Mouse (Mus musculus) embryonic facial prominence, embryonic 14.5 days (tissue): ENCODE data around the gene Polr2c. TPM values are rescaled to one million over a fixed set of nuclear protein-coding genes. Genes with fewer than 3 reads are reported as not detected.
"Not testable (repeated sequence)": the region's sequence is repeated elsewhere in the genome, so short reads cannot be mapped to it uniquely, and the experiment has no call there.

ENCODE experiments used
- ATAC-seq: fragments of 200-750 bp; cut with Nextera tagmentation; 2 replicates; pipeline ENCODE4 v1.8.0; 2017; ENCODE audit warnings: low read depth, moderate number of reproducible peaks, moderate TSS enrichment
- DNase-seq: peaks from one replicate; pipeline ENCODE4 v3.0.0-alpha.2; 2015; ENCODE audit warnings: low spot score
- H3K27ac ChIP-seq: fragments of 300-500 bp; sonication (generic); replicated peaks from 2 replicates; pipeline ENCODE4 v1.5.1; 2014; ENCODE audit warnings: low read depth, mild to moderate bottlenecking, low read length, moderate library complexity
- H3K27me3 ChIP-seq: fragments of 300-500 bp; sonication (generic); replicated peaks from 2 replicates; pipeline ENCODE4 v1.6.1; 2014; ENCODE audit warnings: low read length; ENCODE audit not compliant: control insufficient read depth, insufficient read depth
- H3K36me3 ChIP-seq: fragments of 300-500 bp; sonication (generic); 2 replicates; pipeline ENCODE4 v1.6.1; 2014; ENCODE audit warnings: low read length, mixed read lengths; ENCODE audit not compliant: control insufficient read depth, insufficient read depth
- H3K4me1 ChIP-seq: fragments of 300-500 bp; sonication (generic); 2 replicates; pipeline ENCODE4 v1.6.1; 2014; ENCODE audit warnings: antibody characterized with exemption, low read length; ENCODE audit not compliant: control insufficient read depth, insufficient read depth
- H3K4me2 ChIP-seq: fragments of 300-500 bp; sonication (generic); 2 replicates; pipeline ENCODE4 v1.6.1; 2014; ENCODE audit warnings: low read depth, mild to moderate bottlenecking, low read length, moderate library complexity, mixed read lengths
- H3K4me3 ChIP-seq: fragments of 300-500 bp; sonication (generic); 2 replicates; pipeline ENCODE4 v1.5.1; 2014; ENCODE audit warnings: low read depth, mild to moderate bottlenecking, low read length
- H3K9ac ChIP-seq: fragments of 300-500 bp; sonication (generic); 2 replicates; pipeline ENCODE4 v1.6.1; 2014; ENCODE audit warnings: low read depth, mild to moderate bottlenecking, low read length, moderate library complexity, mixed read lengths
- H3K9me3 ChIP-seq: fragments of 300-500 bp; sonication (generic); 2 replicates; pipeline ENCODE4 v1.6.1; 2016; ENCODE audit warnings: low read length; ENCODE audit not compliant: control insufficient read depth
- WGBS: fragments of 180-500 bp; shearing (Covaris S2); extraction: QIAGEN DNeasy Blood & Tissue Kit; methylation state at CpG from one replicate; pipeline ENCODE4 v1.1.7; 2014; 5-methylcytosine and 5-hydroxymethylcytosine counted together
- polyA plus RNA-seq: library from polyadenylated mRNA; unstranded; fragments of >200 nt; fragmentation: Nextera tagmentation; extraction: Ambion mirVana; gene quantifications from 2 replicates; pipeline ENCODE4 v1.2.1, GENCODE M21; 2014

Gene Polr2c
- polyA plus RNA-seq, 1 experiment from 2014 or later, result 121 TPM

GRCm38 (mm10) chr8:94835751-94836150 lies 21.5 kb upstream of the Polr2c start:
- DNase-seq, H3K4me3 ChIP-seq, H3K9ac ChIP-seq, H3K27me3 ChIP-seq, H3K27ac ChIP-seq, H3K4me2 ChIP-seq, ATAC-seq, H3K4me1 ChIP-seq, H3K9me3 ChIP-seq: not testable (repeated sequence)
- 92% methylated on average over 13 of the region's 13 CpGs for WGBS
- H3K36me3 ChIP-seq, result peaks cover 13% of the 10 kb centered on the region

- H3K9me3 ChIP-seq, result no peaks in the 10 kb centered on the region
- H3K4me3 ChIP-seq, result peak overlapping the region; percentile 93
- peak overlapping the region; percentile 81 for H3K9ac ChIP-seq
- ATAC-seq (no peak), DNase-seq (no peak)
- peaks cover 6% of the 10 kb centered on the region for H3K36me3 ChIP-seq
- peak overlapping the region; percentile 65 for H3K4me2 ChIP-seq
- H3K4me1 ChIP-seq, result peaks cover 8% of the 10 kb centered on the region
- no peak overlapping the region for H3K27ac ChIP-seq
- WGBS, result 50% methylated on average over 11 of the region's 11 CpGs
- H3K27me3 ChIP-seq, result no peaks in the 10 kb centered on the region
Measured at GRCm38 (mm10) chr8:94836456-94837240, 20.6 kb upstream of the Polr2c start.

GRCm38 (mm10) chr8:94837662-94838574 lies 19.3 kb upstream of the Polr2c start, which contains the start of the genes Coq9 and Ciapin1:
Gene Coq9 (plus strand): TSS chr8:94838321.
Gene Ciapin1 (minus strand): TSS chr8:94838358.
- H3K27me3 ChIP-seq, result no peaks in the 10 kb centered on the region
- peaks cover 5% of the 10 kb centered on the region; the same call in 1 of the 2 replicates for H3K36me3 ChIP-seq
- H3K9ac ChIP-seq, result peak within 1 kb of the TSS; percentile 81
- peak; percentile 98 for DNase-seq
- H3K27ac ChIP-seq, result peak within 1 kb of the TSS; percentile 77
- ATAC-seq, result peak; percentile 99
- no peaks in the 10 kb centered on the region for H3K9me3 ChIP-seq
- H3K4me1 ChIP-seq, result peaks cover 8% of the 10 kb centered on the region
- H3K4me2 ChIP-seq, result peak within 1 kb of the TSS; percentile 67
- under 1% methylated on average over 27 of the region's 82 CpGs for WGBS
- H3K4me3 ChIP-seq, result peak within 1 kb of the TSS; percentile 93

GRCm38 (mm10) chr8:94838600-94838999 lies 18.6 kb upstream of the Polr2c start:
- Histone ChIP-seq H3K36me3 (peaks cover 12% of the 10 kb centered on the region), H3K9ac (peak overlapping the region; percentile 81), H3K4me1 (peaks cover 8% of the 10 kb centered on the region), H3K9me3 (no peaks in the 10 kb centered on the region), H3K27ac (peak overlapping the region; percentile 77), H3K27me3 (no peaks in the 10 kb centered on the region), H3K4me2 (peak overlapping the region; percentile 67), H3K4me3 (peak overlapping the region; percentile 93)
- peak; percentile 50 for ATAC-seq
- peak; percentile 53 for DNase-seq
- under 1% methylated on average over 24 of the region's 24 CpGs for WGBS

- no peak overlapping the region for H3K27ac ChIP-seq
- peaks cover 37% of the 10 kb centered on the region for H3K36me3 ChIP-seq
- H3K4me1 ChIP-seq, result peaks cover 8% of the 10 kb centered on the region
- ATAC-seq (no peak), DNase-seq (no peak)
- H3K27me3 ChIP-seq, result no peaks in the 10 kb centered on the region
- no peaks in the 10 kb centered on the region for H3K9me3 ChIP-seq
- WGBS, result 45% methylated on average over 2 of the region's 2 CpGs
- H3K4me2 ChIP-seq, result no peak overlapping the region
- H3K4me3 ChIP-seq, result no peak overlapping the region
- H3K9ac ChIP-seq, result no peak overlapping the region
Measured at GRCm38 (mm10) chr8:94841183-94841582, 16.1 kb upstream of the Polr2c start.

GRCm38 (mm10) chr8:94850049-94850448 lies 7.2 kb upstream of the Polr2c start:
- no peaks in the 10 kb centered on the region for H3K27me3 ChIP-seq
- WGBS, result 93% methylated on average over 5 of the region's 5 CpGs
- no peak overlapping the region for H3K4me2 ChIP-seq
- no peaks in the 10 kb centered on the region for H3K9me3 ChIP-seq
- ATAC-seq (no peak), DNase-seq (no peak)
- H3K9ac ChIP-seq, result no peak overlapping the region
- peaks cover 75% of the 10 kb centered on the region for H3K36me3 ChIP-seq
- H3K4me1 ChIP-seq, result no peaks in the 10 kb centered on the region
- H3K27ac ChIP-seq, result no peak overlapping the region
- H3K4me3 ChIP-seq, result no peak overlapping the region

- H3K27ac ChIP-seq, H3K27me3 ChIP-seq, ATAC-seq, DNase-seq, H3K4me3 ChIP-seq, H3K4me2 ChIP-seq, H3K4me1 ChIP-seq, H3K9ac ChIP-seq, H3K9me3 ChIP-seq: not testable (repeated sequence)
- peaks cover 47% of the 10 kb centered on the region for H3K36me3 ChIP-seq
- 88% methylated on average over 11 of the region's 11 CpGs for WGBS
Measured at GRCm38 (mm10) chr8:94854761-94855160, 2.5 kb upstream of the Polr2c start.

- WGBS, result 32% methylated on average over 5 of the region's 5 CpGs
- H3K9me3 ChIP-seq, result no peaks in the 10 kb centered on the region
- peaks cover 43% of the 10 kb centered on the region for H3K36me3 ChIP-seq
- DNase-seq, result no peak
- H3K27me3 ChIP-seq, result no peaks in the 10 kb centered on the region
- peak overlapping the region; percentile 96 for H3K4me3 ChIP-seq
- H3K9ac ChIP-seq, result no peak overlapping the region
- H3K4me2 ChIP-seq, result peak overlapping the region; percentile 26; the same call in 1 of the 2 replicates
- no peak overlapping the region for H3K27ac ChIP-seq
- ATAC-seq, result peak; percentile 15; the same call in 1 of the 2 replicates
- no peaks in the 10 kb centered on the region for H3K4me1 ChIP-seq
Measured at GRCm38 (mm10) chr8:94857011-94857345, 272 bp upstream of the Polr2c start.
